Mouse (Mus musculus) liver, embryonic 11.5 days (tissue): ENCODE measurements around the gene Cc2d2a. TPM values are rescaled to one million over a fixed set of nuclear protein-coding genes. Genes with fewer than 3 reads are reported as not detected.

Experiments
- ATAC-seq: fragments of 200-750 bp; cut with Nextera tagmentation; replicated peaks from 2 replicates; pipeline ENCODE4 v1.8.0; 2017; ENCODE audit warnings: moderate number of reproducible peaks, mild to moderate bottlenecking, moderate TSS enrichment, moderate library complexity; ENCODE audit not compliant: low FRiP score
- DNase-seq: peaks from one replicate; pipeline ENCODE4 v3.0.0-alpha.2; 2017; ENCODE audit warnings: low spot score
- H3K27ac ChIP-seq: fragments of 300-500 bp; sonication (generic); 2 replicates; pipeline ENCODE4 v1.5.1; 2014; ENCODE audit warnings: mild to moderate bottlenecking, low read depth, low read length, control low read depth
- H3K27me3 ChIP-seq: fragments of 300-500 bp; sonication (generic); replicated peaks from 2 replicates; pipeline ENCODE4 v1.6.1; 2014; ENCODE audit warnings: low read length, mixed read lengths; ENCODE audit not compliant: control insufficient read depth, insufficient read depth
- H3K36me3 ChIP-seq: fragments of 300-500 bp; sonication (generic); 2 replicates; pipeline ENCODE4 v1.6.1; 2014; ENCODE audit warnings: mild to moderate bottlenecking, low read length, moderate library complexity, mixed read lengths; ENCODE audit not compliant: control insufficient read depth, insufficient read depth
- H3K4me1 ChIP-seq: fragments of 300-500 bp; sonication (generic); replicated peaks from 2 replicates; pipeline ENCODE4 v1.6.1; 2014; ENCODE audit warnings: low read length, mixed read lengths; ENCODE audit not compliant: control insufficient read depth, insufficient read depth
- H3K4me2 ChIP-seq: fragments of 300-500 bp; sonication (generic); 2 replicates; pipeline ENCODE4 v1.6.1; 2014; ENCODE audit warnings: mild to moderate bottlenecking, control low read depth, moderate library complexity
- H3K4me3 ChIP-seq: fragments of 300-500 bp; sonication (generic); 2 replicates; pipeline ENCODE4 v1.5.1; 2014; ENCODE audit warnings: low read depth, low read length, control low read depth
- H3K9ac ChIP-seq: fragments of 300-500 bp; sonication (generic); 2 replicates; pipeline ENCODE4 v1.6.1; 2014; ENCODE audit warnings: low read depth, low read length, control low read depth
- H3K9me3 ChIP-seq: fragments of 300-500 bp; sonication (generic); 2 replicates; pipeline ENCODE4 v1.6.1; 2016; ENCODE audit warnings: low read length, inconsistent platforms, mixed read lengths; ENCODE audit not compliant: control insufficient read depth
- WGBS: fragments of 180-500 bp; shearing (Covaris S2); extraction: QIAGEN DNeasy Blood & Tissue Kit; methylation state at CpG from one replicate; pipeline ENCODE4 v1.1.7; 2014; 5-methylcytosine and 5-hydroxymethylcytosine counted together
- polyA plus RNA-seq: library from polyadenylated mRNA; unstranded; fragments of >200 nt; fragmentation: Nextera tagmentation; extraction: Ambion mirVana; gene quantifications from 2 replicates; pipeline ENCODE4 v1.2.1, GENCODE M21; 2014

Cc2d2a gene
- polyA plus RNA-seq, 1 experiment from 2014 or later, result 3.2 TPM

DNA sequence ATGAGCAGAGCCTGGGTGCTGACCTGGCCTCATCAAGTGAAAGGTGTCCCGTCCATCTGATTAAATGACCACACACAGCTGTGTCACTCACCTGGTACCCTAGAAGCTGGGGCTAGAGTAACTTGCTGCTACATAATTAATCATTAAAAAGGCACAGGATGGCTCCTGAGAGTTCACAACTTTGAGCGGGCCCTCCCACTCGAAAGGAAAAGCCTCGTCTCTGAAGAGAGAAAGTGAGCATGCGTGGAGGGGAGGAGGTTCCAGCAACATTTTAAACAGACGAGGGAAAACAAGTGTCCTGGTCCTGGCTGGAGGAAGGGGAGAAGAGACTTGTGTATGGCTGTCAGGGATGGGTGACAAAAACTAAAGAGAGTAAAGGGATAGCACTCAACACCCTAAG lies 1.4 kb downstream of the Cc2d2a start:
- H3K27ac ChIP-seq, result no peak overlapping the region
- WGBS, result 66% methylated on average over 6 of the region's 6 CpGs
- no peak for DNase-seq
- no peaks in the 10 kb centered on the region for H3K9me3 ChIP-seq
- peak overlapping the region; percentile 61 for H3K4me2 ChIP-seq
- H3K4me1 ChIP-seq, result no peaks in the 10 kb centered on the region
- H3K27me3 ChIP-seq, result no peaks in the 10 kb centered on the region
- no peak overlapping the region for H3K9ac ChIP-seq
- no peak overlapping the region for H3K4me3 ChIP-seq
- ATAC-seq, result no peak
- no peaks in the 10 kb centered on the region for H3K36me3 ChIP-seq

DNA sequence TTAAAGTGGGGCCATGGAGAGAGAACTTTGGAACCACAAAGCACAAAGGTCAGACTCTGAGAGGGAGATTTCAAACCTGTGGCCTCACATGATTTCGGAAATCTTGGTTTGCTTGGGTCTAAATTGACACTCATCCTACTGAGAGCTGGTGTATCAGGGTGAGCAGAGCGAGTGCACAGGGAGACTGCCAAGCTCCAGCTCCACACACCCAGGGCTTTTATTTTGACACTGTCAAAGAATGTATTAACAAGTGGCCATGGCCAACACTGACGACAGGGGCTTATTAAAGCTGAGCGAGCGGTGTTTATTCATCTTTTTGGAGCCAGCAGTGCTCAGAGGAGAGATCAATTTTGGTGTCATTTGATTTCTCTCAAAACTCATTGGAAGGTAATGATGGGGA lies 3.0 kb downstream of the Cc2d2a start:
- H3K4me2 ChIP-seq, result no peak overlapping the region
- 39% methylated on average over 5 of the region's 5 CpGs for WGBS

DNA sequence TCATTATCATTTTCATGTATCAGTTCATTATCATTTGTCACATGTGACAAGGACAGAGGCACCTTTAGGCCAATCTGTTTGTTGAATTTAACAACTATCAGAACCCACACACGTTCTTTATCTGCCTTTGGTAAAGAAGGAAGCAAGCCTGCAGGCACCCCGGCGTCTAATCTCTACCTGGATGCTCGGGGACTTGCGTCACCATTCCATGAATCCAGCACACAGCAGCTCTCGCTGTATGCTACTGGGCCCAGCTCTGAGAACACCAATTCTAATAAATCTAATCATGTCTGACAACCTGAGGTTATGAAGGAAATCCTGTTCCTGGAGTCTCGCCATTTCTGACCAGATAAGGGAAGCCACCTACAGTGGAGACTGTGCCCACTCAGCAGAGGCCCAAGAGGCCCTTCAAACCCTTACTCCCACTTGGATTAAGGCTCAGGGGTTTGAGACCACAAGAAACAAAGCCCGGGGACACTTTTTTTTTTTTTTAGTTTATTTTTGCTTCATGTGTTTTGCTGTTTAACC lies 7.0 kb downstream of the Cc2d2a start:
- no peaks in the 10 kb centered on the region for H3K27me3 ChIP-seq
- DNase-seq (no peak), ATAC-seq (no peak)
- no peak overlapping the region for H3K9ac ChIP-seq
- no peaks in the 10 kb centered on the region for H3K36me3 ChIP-seq
- H3K27ac ChIP-seq, result no peak overlapping the region; the same call in 1 of the 2 replicates
- WGBS, result 37% methylated on average over 8 of the region's 8 CpGs
- H3K4me1 ChIP-seq, result no peaks in the 10 kb centered on the region; the same call in 1 of the 2 replicates
- H3K4me3 ChIP-seq, result no peak overlapping the region
- H3K9me3 ChIP-seq, result no peaks in the 10 kb centered on the region
- no peak overlapping the region for H3K4me2 ChIP-seq

More for the DNA sequence above, 3.0 kb downstream of the Cc2d2a start:
- H3K9ac ChIP-seq, result no peak overlapping the region
- ATAC-seq (no peak), DNase-seq (no peak)
- no peaks in the 10 kb centered on the region for H3K4me1 ChIP-seq
- no peaks in the 10 kb centered on the region for H3K36me3 ChIP-seq
- no peaks in the 10 kb centered on the region for H3K9me3 ChIP-seq
- no peak overlapping the region for H3K4me3 ChIP-seq
- no peak overlapping the region for H3K27ac ChIP-seq
- no peaks in the 10 kb centered on the region for H3K27me3 ChIP-seq

GRCm38 (mm10) chr5:43672177-43672911 lies 10.2 kb downstream of the Cc2d2a start:
- 5% methylated on average over 12 of the region's 12 CpGs for WGBS
- peak overlapping the region; percentile 36 for H3K27ac ChIP-seq
- ATAC-seq, result peak; percentile 77

GRCm38 (mm10) chr5:43673083-43673482 lies 10.9 kb downstream of the Cc2d2a start:
- no peaks in the 10 kb centered on the region for H3K9me3 ChIP-seq
- H3K27ac ChIP-seq, result no peak overlapping the region; the same call in 1 of the 2 replicates
- ATAC-seq, result no peak
- H3K27me3 ChIP-seq, result no peaks in the 10 kb centered on the region
- no peaks in the 10 kb centered on the region; the same call in 1 of the 2 replicates for H3K4me1 ChIP-seq
- H3K9ac ChIP-seq, result no peak overlapping the region
- 75% methylated on average over 2 of the region's 2 CpGs for WGBS
- H3K4me3 ChIP-seq, result peak overlapping the region; percentile 45; the same call in 1 of the 2 replicates
- no peak for DNase-seq
- H3K4me2 ChIP-seq, result peak overlapping the region; percentile 65
- no peaks in the 10 kb centered on the region for H3K36me3 ChIP-seq

More at GRCm38 (mm10) chr5:43672177-43672911, 10.2 kb downstream of the Cc2d2a start:
- peak; percentile 75 for DNase-seq
- peak overlapping the region; percentile 65 for H3K4me2 ChIP-seq
- H3K9me3 ChIP-seq, result no peaks in the 10 kb centered on the region
- H3K4me1 ChIP-seq, result no peaks in the 10 kb centered on the region; the same call in 1 of the 2 replicates
- no peaks in the 10 kb centered on the region for H3K27me3 ChIP-seq
- H3K9ac ChIP-seq, result peak overlapping the region; percentile 69
- no peaks in the 10 kb centered on the region for H3K36me3 ChIP-seq
- H3K4me3 ChIP-seq, result peak overlapping the region; percentile 45

GRCm38 (mm10) chr5:43685466-43685865 lies 23.3 kb downstream of the Cc2d2a start:
- no peak for ATAC-seq
- Histone ChIP-seq H3K4me2 (no peak overlapping the region), H3K27ac (no peak overlapping the region), H3K4me3 (no peak overlapping the region), H3K27me3 (no peaks in the 10 kb centered on the region), H3K36me3 (peaks cover 11% of the 10 kb centered on the region), H3K9ac (no peak overlapping the region), H3K4me1 (no peaks in the 10 kb centered on the region), H3K9me3 (no peaks in the 10 kb centered on the region)
- WGBS, result 87% methylated on average over 5 of the region's 5 CpGs
- no peak for DNase-seq

GRCm38 (mm10) chr5:43692489-43692888 lies 30.3 kb downstream of the Cc2d2a start:
- Histone ChIP-seq H3K36me3 (peaks cover 13% of the 10 kb centered on the region), H3K4me3 (no peak overlapping the region), H3K4me1 (no peaks in the 10 kb centered on the region), H3K9me3 (no peaks in the 10 kb centered on the region), H3K27ac (no peak overlapping the region), H3K9ac (no peak overlapping the region), H3K27me3 (no peaks in the 10 kb centered on the region), H3K4me2 (no peak overlapping the region)
- no peak for DNase-seq
- WGBS, result 68% methylated on average over 4 of the region's 4 CpGs
- no peak for ATAC-seq

DNA sequence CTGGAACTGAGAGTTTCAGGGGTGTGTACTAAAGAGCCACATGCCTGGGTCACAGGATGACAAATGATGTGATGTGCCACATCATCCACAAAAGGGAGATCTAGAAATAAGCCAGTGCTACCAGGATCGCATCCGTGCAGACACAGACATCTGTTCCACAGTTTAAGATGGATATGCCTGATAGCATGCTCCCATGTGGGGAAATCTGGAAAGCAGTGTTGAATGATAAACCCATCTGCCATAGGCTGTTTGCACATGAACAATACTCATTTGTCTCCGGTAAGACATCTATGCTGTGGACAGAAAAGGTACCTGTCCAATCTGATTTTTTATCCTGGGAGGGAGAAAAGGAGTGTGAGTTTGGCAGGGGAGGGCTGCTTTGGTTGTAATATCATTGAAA lies 35.0 kb downstream of the Cc2d2a start:
- no peak overlapping the region for H3K4me3 ChIP-seq
- H3K4me1 ChIP-seq, result no peaks in the 10 kb centered on the region

GRCm38 (mm10) chr5:43699240-43699639 lies 37.1 kb downstream of the Cc2d2a start:
- DNase-seq (no peak), ATAC-seq (no peak)
- no peaks in the 10 kb centered on the region for H3K9me3 ChIP-seq
- no peak overlapping the region for H3K27ac ChIP-seq
- no peaks in the 10 kb centered on the region for H3K27me3 ChIP-seq
- H3K9ac ChIP-seq, result no peak overlapping the region
- 0 out of 2 replicates have a peak, but pooled peaks cover 2% of the 10 kb centered on the region for H3K36me3 ChIP-seq
- H3K4me3 ChIP-seq, result no peak overlapping the region
- no peaks in the 10 kb centered on the region for H3K4me1 ChIP-seq
- no peak overlapping the region for H3K4me2 ChIP-seq

More for the DNA sequence above, 35.0 kb downstream of the Cc2d2a start:
- DNase-seq (no peak), ATAC-seq (no peak)
- Histone ChIP-seq H3K27me3 (no peaks in the 10 kb centered on the region), H3K4me2 (no peak overlapping the region), H3K9me3 (no peaks in the 10 kb centered on the region), H3K36me3 (peaks cover 2% of the 10 kb centered on the region; the same call in 1 of the 2 replicates), H3K27ac (no peak overlapping the region), H3K9ac (no peak overlapping the region)
- 82% methylated on average over 3 of the region's 3 CpGs for WGBS
